Mouse (Mus musculus) MEL (cell line): ENCODE results near the gene Adgrv1. TPM values are rescaled to one million over a fixed set of nuclear protein-coding genes. Genes with fewer than 3 reads are reported as not detected.

Source experiments
- DNase-seq: peaks from one replicate; pipeline ENCODE4 v3.0.0; 2011; ENCODE audit warnings: low read depth, low spot score
- H3K27ac ChIP-seq: 2 replicates; pipeline ENCODE4 v1.5.1; 2012; ENCODE audit warnings: low read depth, mild to moderate bottlenecking, control low read depth, low read length, moderate library complexity; ENCODE audit not compliant: control insufficient read depth
- H3K27me3 ChIP-seq, 2 experiments: fragments of 150-350 bp in 1 of 2; sonication (generic) in 1 of 2; 2 replicates each; pipeline ENCODE4 v1.6.1; 2012; ENCODE audit warnings: low read length in 2 of 2, mild to moderate bottlenecking in 2 of 2, improper control_type of control experiment in 1 of 2, moderate library complexity in 1 of 2; ENCODE audit not compliant: insufficient read depth in 2 of 2, control insufficient read depth in 1 of 2
- H3K36me3 ChIP-seq, 2 experiments: 2 replicates each; pipeline ENCODE4 v1.6.1; 2012 to 2014; ENCODE audit warnings: low read length in 2 of 2, improper control_type of control experiment in 1 of 2, inconsistent platforms in 1 of 2, mild to moderate bottlenecking in 1 of 2; ENCODE audit not compliant: insufficient read depth in 2 of 2, control insufficient read depth in 1 of 2
- H3K4me1 ChIP-seq, 2 experiments: fragments of 150-350 bp in 1 of 2; sonication (generic) in 1 of 2; 2 replicates each; pipeline ENCODE4 v1.6.1; 2012; ENCODE audit warnings: low read length in 2 of 2, improper control_type of control experiment in 1 of 2, mild to moderate bottlenecking in 1 of 2; ENCODE audit not compliant: insufficient read depth in 2 of 2, control insufficient read depth in 1 of 2
- H3K4me3 ChIP-seq, 2 experiments: fragments of 150-350 bp in 1 of 2; sonication (generic) in 1 of 2; 2 replicates each; pipeline ENCODE4 v1.5.1; 2012; ENCODE audit warnings: low read depth in 2 of 2, low read length in 2 of 2, mild to moderate bottlenecking in 2 of 2, moderate library complexity in 2 of 2, control low read depth in 1 of 2, improper control_type of control experiment in 1 of 2; ENCODE audit not compliant: control insufficient read depth in 1 of 2, insufficient read depth in 1 of 2
- H3K79me2 ChIP-seq: 2 replicates; pipeline ENCODE4 v1.6.1; 2012; ENCODE audit warnings: mild to moderate bottlenecking, low read length, moderate library complexity; ENCODE audit not compliant: control insufficient read depth, poor library complexity, insufficient read depth
- H3K9ac ChIP-seq: 2 replicates; pipeline ENCODE4 v1.6.1; 2012; ENCODE audit warnings: low read depth, mild to moderate bottlenecking, control low read depth, low read length, moderate library complexity; ENCODE audit not compliant: control insufficient read depth, poor library complexity, severe bottlenecking
- H3K9me3 ChIP-seq: fragments of 150-350 bp; sonication (generic); replicated peaks from 2 replicates; pipeline ENCODE4 v1.6.1; 2012; ENCODE audit warnings: mild to moderate bottlenecking, low read length, improper control_type of control experiment, moderate library complexity; ENCODE audit not compliant: insufficient read depth
- BHLHE40 ChIP-seq: IDR thresholded peaks from 2 replicates; pipeline ENCODE4 v1.6.1; 2012; ENCODE audit warnings: low read depth, mild to moderate bottlenecking, inconsistent platforms, low read length, improper control_type of control experiment, borderline replicate concordance
- CHD1 ChIP-seq: IDR thresholded peaks from 2 replicates; pipeline ENCODE4 v1.6.1; 2012; ENCODE audit warnings: low read depth, mild to moderate bottlenecking, inconsistent platforms, low read length, improper control_type of control experiment
- CHD2 ChIP-seq: IDR thresholded peaks from 2 replicates; pipeline ENCODE4 v1.6.1; 2011; ENCODE audit warnings: low read length, improper control_type of control experiment
- ELF1 ChIP-seq: IDR thresholded peaks from 2 replicates; pipeline ENCODE4 v1.6.1; 2014; ENCODE audit warnings: low read depth, mild to moderate bottlenecking, inconsistent platforms, low read length, improper control_type of control experiment, moderate library complexity
- GATA1 ChIP-seq: IDR thresholded peaks from 2 replicates; pipeline ENCODE4 v1.6.1; 2011; ENCODE audit warnings: low read depth, low read length, improper control_type of control experiment
- HCFC1 ChIP-seq: IDR thresholded peaks from 2 replicates; pipeline ENCODE4 v1.6.1; 2012; ENCODE audit warnings: low read depth, mild to moderate bottlenecking, inconsistent platforms, low read length, improper control_type of control experiment, moderate library complexity
- JUND ChIP-seq: IDR thresholded peaks from 2 replicates; pipeline ENCODE4 v1.6.1; 2011; ENCODE audit warnings: low read depth, mild to moderate bottlenecking, improper control_type of control experiment, low read length
- MAFK ChIP-seq: IDR thresholded peaks from 2 replicates; pipeline ENCODE4 v1.6.1; 2011; ENCODE audit warnings: low read depth, mild to moderate bottlenecking, low read length, improper control_type of control experiment, borderline replicate concordance
- MAX ChIP-seq: IDR thresholded peaks from 2 replicates; pipeline ENCODE4 v1.6.1; 2011; ENCODE audit warnings: low read length, improper control_type of control experiment
- MXI1 ChIP-seq: IDR thresholded peaks from 2 replicates; pipeline ENCODE4 v1.6.1; 2011; ENCODE audit warnings: mild to moderate bottlenecking, low read depth, low read length, improper control_type of control experiment
- MYC ChIP-seq: IDR thresholded peaks from 2 replicates; pipeline ENCODE4 v1.6.1; 2011; ENCODE audit warnings: low read depth, mild to moderate bottlenecking, low read length, improper control_type of control experiment, moderate library complexity
- NELFE ChIP-seq: IDR thresholded peaks from 2 replicates; pipeline ENCODE4 v1.6.1; 2011; ENCODE audit warnings: low read depth, low read length, improper control_type of control experiment
- NRF1 ChIP-seq: IDR thresholded peaks from 2 replicates; pipeline ENCODE4 v1.6.1; 2014; ENCODE audit warnings: low read depth, mild to moderate bottlenecking, inconsistent platforms, low read length, improper control_type of control experiment, moderate library complexity; ENCODE audit not compliant: poor library complexity, insufficient read depth, severe bottlenecking
- POLR2AphosphoS5 ChIP-seq: IDR thresholded peaks from 2 replicates; pipeline ENCODE4 v1.6.1; 2012; ENCODE audit warnings: low read depth, borderline replicate concordance, mild to moderate bottlenecking, inconsistent platforms, low read length, moderate library complexity, mixed read lengths
- RAD21 ChIP-seq: IDR thresholded peaks from 2 replicates; pipeline ENCODE4 v1.6.1; 2011; ENCODE audit warnings: mild to moderate bottlenecking, low read depth, low read length, improper control_type of control experiment
- SIN3A ChIP-seq: IDR thresholded peaks from 2 replicates; pipeline ENCODE4 v1.6.1; 2012; ENCODE audit warnings: low read length, improper control_type of control experiment, inconsistent platforms
- SMC3 ChIP-seq: IDR thresholded peaks from 2 replicates; pipeline ENCODE4 v1.6.1; 2011; ENCODE audit warnings: low read depth, low read length, improper control_type of control experiment
- TAL1 ChIP-seq: IDR thresholded peaks from 2 replicates; pipeline ENCODE4 v1.6.1; 2012; ENCODE audit warnings: mild to moderate bottlenecking, inconsistent platforms, low read length, moderate library complexity, mixed read lengths
- USF2 ChIP-seq, 2 experiments: IDR thresholded peaks; 2 replicates each; pipeline ENCODE4 v1.6.1; 2011 to 2012; ENCODE audit warnings: improper control_type of control experiment in 2 of 2, low read length in 2 of 2, borderline replicate concordance in 1 of 2, inconsistent platforms in 1 of 2, low read depth in 1 of 2, mild to moderate bottlenecking in 1 of 2; ENCODE audit not compliant: insufficient read depth in 1 of 2
- ZNF384 ChIP-seq: IDR thresholded peaks from 2 replicates; pipeline ENCODE4 v1.6.1; 2012; ENCODE audit warnings: low read depth, mild to moderate bottlenecking, inconsistent platforms, low read length, improper control_type of control experiment
- polyA plus RNA-seq, 2 experiments: library from polyadenylated mRNA; stranded (reverse) in 1 of 2; unstranded in 1 of 2; fragments of >175 nt in 1 of 2; fragments of >200 nt in 1 of 2; gene quantifications; 2 replicates each; pipeline versions ENCODE4 v1.2.1 to v1.2.4; 2012; ENCODE audit warnings: low replicate concordance in 2 of 2, low read depth in 1 of 2; ENCODE audit not compliant: insufficient read length in 2 of 2, insufficient read depth in 1 of 2, missing spikeins in 1 of 2
- total RNA-seq: library from RNA; depleted of rRNA; stranded (reverse); fragments of 300-350 nt; gene quantifications from 2 replicates; pipeline ENCODE4 v1.2.3, GENCODE M21; 2012

Gene Adgrv1
- total and polyA plus RNA-seq, 3 experiments, result 5.6 to 5.8 TPM; not detected in 1

GRCm38 (mm10) chr13:81351462-81352155 lies 281.3 kb downstream of the Adgrv1 start:
- no peaks in the 10 kb centered on the region for H3K79me2 ChIP-seq
- no peak overlapping the region for H3K27ac ChIP-seq
- H3K4me1 ChIP-seq, result no peaks in the 10 kb centered on the region
- no peaks in the 10 kb centered on the region for H3K27me3 ChIP-seq
- H3K36me3 ChIP-seq, result no peaks in the 10 kb centered on the region
- H3K4me3 ChIP-seq, result no peak overlapping the region
- H3K9me3 ChIP-seq, result no peaks in the 10 kb centered on the region
- H3K9ac ChIP-seq, result no peak overlapping the region
- DNase-seq, result no peak
- TF ChIP-seq NRF1 (no peak), RAD21 (no peak), MYC (no peak), TAL1 (no peak), MAX (no peak), CHD1 (no peak), CHD2 (no peak)

- H3K4me3 ChIP-seq, result no peak overlapping the region
- no peaks in the 10 kb centered on the region for H3K4me1 ChIP-seq
- no peaks in the 10 kb centered on the region for H3K27me3 ChIP-seq
- no peaks in the 10 kb centered on the region for H3K9me3 ChIP-seq
- TF ChIP-seq ELF1 (no peak), CHD1 (no peak), MAX (no peak), JUND (no peak), GATA1 (no peak)
- DNase-seq, result no peak
- no peak overlapping the region for H3K27ac ChIP-seq
- no peaks in the 10 kb centered on the region for H3K79me2 ChIP-seq
- H3K36me3 ChIP-seq, result no peaks in the 10 kb centered on the region
- no peak overlapping the region for H3K9ac ChIP-seq
These were observed 285.5 kb downstream of the Adgrv1 start for GRCm38 (mm10) chr13:81347261-81347980.

GRCm38 (mm10) chr13:81342987-81343596 lies 289.9 kb downstream of the Adgrv1 start:
- Histone ChIP-seq H3K27ac (no peak overlapping the region), H3K9ac (no peak overlapping the region), H3K9me3 (no peaks in the 10 kb centered on the region), H3K4me1 (no peaks in the 10 kb centered on the region), H3K36me3 (no peaks in the 10 kb centered on the region), H3K27me3 (no peaks in the 10 kb centered on the region), H3K4me3 (no peak overlapping the region), H3K79me2 (no peaks in the 10 kb centered on the region)
- no peak for DNase-seq
- no peak for TF ChIP-seq RAD21
- no peak for TF ChIP-seq SIN3A
- TF ChIP-seq USF2 (IDR thresholded peaks at IDR 0.05; ENCODE audit: borderline replicate concordance in 1 of 2, insufficient read depth in 1 of 2, low read depth in 1 of 2, low read length in 2 of 2), result no peak
- TF ChIP-seq NELFE, result no peak
- no peak for TF ChIP-seq MXI1
- TF ChIP-seq BHLHE40, result no peak
- TF ChIP-seq POLR2AphosphoS5, result no peak
- no peak for TF ChIP-seq HCFC1
- no peak for TF ChIP-seq JUND
- TF ChIP-seq SMC3, result no peak
- TF ChIP-seq ZNF384, result no peak
- TF ChIP-seq MAFK, result no peak
